Mouse (Mus musculus) erythroblast, embryonic 14.5 days (primary cell): ENCODE data around the gene Khk.

Experiments
- GATA1 ChIP-seq: IDR thresholded peaks from 2 replicates; pipeline ENCODE4 v1.6.1; 2012; ENCODE audit warnings: low read length, inconsistent platforms, mixed read lengths
- TAL1 ChIP-seq: IDR thresholded peaks from 3 replicates; pipeline ENCODE4 v1.6.1; 2012; ENCODE audit warnings: low read length, inconsistent platforms, mixed read lengths

GRCm38 (mm10) chr5:30874365-30874764 lies 46.9 kb upstream of the Khk start:
- no peak for TF ChIP-seq TAL1
- TF ChIP-seq GATA1 = no peak
